Mouse (Mus musculus): Measurements from ENCODE around the gene Gm20388. TPM values are rescaled to one million over a fixed set of nuclear protein-coding genes. Genes with fewer than 3 reads are reported as not detected.
"Not testable (repeated sequence)": the region's sequence is repeated elsewhere in the genome, so short reads cannot be mapped to it uniquely, and the experiment has no call there.

Gm20388 gene
- polyA plus RNA-seq, 1 experiment from 2014 or later = 8.3 TPM

DNA sequence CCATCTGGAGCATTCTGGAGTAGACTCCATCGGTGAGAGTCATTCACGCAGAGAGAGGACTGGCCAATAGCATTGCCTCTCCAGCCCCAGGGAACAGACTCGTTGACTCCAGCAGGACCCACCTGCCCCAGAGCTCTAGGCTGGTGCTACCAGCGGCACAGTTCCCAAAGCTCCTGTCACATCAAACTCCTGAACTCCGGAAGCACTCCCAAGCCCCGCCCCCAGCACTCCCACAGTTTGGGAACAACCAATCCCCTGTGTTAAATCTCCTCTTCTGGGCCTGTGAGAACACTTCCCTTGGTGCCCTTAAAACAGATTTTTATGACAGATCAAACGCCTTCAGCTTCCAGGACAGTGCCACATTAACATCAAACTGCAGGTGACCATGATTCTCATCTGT is 1532.7 kb downstream of the Gm20388 start:
- Histone ChIP-seq H3K4me3 (ENCODE audit: low read depth, low read length) (no peak overlapping the region), H3K9me3 (ENCODE audit: control insufficient read depth, low read length) (no peaks in the 10 kb centered on the region), H3K4me2 (ENCODE audit: low read length) (no peak overlapping the region), H3K36me3 (ENCODE audit: control insufficient read depth, insufficient read depth, low read length) (no peaks in the 10 kb centered on the region), H3K4me1 (replicated peaks; ENCODE audit: control insufficient read depth, insufficient read depth, low read length) (no peaks in the 10 kb centered on the region), H3K27ac (ENCODE audit: low read depth) (no peak overlapping the region), H3K27me3 (replicated peaks; ENCODE audit: control insufficient read depth, insufficient read depth, low read length) (no peaks in the 10 kb centered on the region), H3K9ac (ENCODE audit: low read length) (no peak overlapping the region)
- ATAC-seq (replicated peaks; ENCODE audit: low FRiP score, low TSS enrichment, low read depth) (no peak), DNase-seq (ENCODE audit: low spot score) (no peak)
- WGBS = 63% methylated on average over 7 of the region's 7 CpGs

DNA sequence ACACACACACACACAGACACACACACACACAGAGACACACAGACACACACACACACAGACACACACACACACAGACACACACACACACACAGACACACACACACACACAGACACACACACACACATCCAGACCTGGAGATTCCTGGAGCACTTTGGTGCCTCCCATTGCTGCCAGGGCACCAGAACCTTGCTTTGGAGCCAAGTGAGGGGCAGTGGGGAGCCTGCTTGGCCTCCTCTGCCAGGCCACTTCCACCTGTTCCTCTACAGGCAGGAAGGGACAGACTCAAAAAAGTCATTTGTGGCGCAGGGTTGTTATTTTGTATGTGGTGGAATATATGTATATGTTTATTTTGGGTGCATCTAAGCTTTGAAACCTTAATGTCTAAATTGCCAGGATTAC is 1533.9 kb downstream of the Gm20388 start:
- not testable (repeated sequence) for H3K4me3 ChIP-seq (ENCODE audit: low read depth, low read length); H3K4me2 ChIP-seq (ENCODE audit: low read length); H3K27ac ChIP-seq (ENCODE audit: low read depth); H3K9me3 ChIP-seq (ENCODE audit: control insufficient read depth, low read length); H3K27me3 ChIP-seq (replicated peaks; ENCODE audit: control insufficient read depth, insufficient read depth, low read length); DNase-seq (ENCODE audit: low spot score); H3K36me3 ChIP-seq (ENCODE audit: control insufficient read depth, insufficient read depth, low read length); ATAC-seq (replicated peaks; ENCODE audit: low FRiP score, low TSS enrichment, low read depth); H3K9ac ChIP-seq (ENCODE audit: low read length); H3K4me1 ChIP-seq (replicated peaks; ENCODE audit: control insufficient read depth, insufficient read depth, low read length)
- 86% methylated on average over 1 of the region's 1 CpGs for WGBS

- H3K27me3 ChIP-seq (replicated peaks; ENCODE audit: control insufficient read depth, insufficient read depth, low read length) = no peaks in the 10 kb centered on the region
- H3K4me2 ChIP-seq (ENCODE audit: low read length) = no peak overlapping the region
- H3K9ac ChIP-seq (ENCODE audit: low read length) = no peak overlapping the region
- no peaks in the 10 kb centered on the region for H3K36me3 ChIP-seq (ENCODE audit: control insufficient read depth, insufficient read depth, low read length)
- H3K4me1 ChIP-seq (replicated peaks; ENCODE audit: control insufficient read depth, insufficient read depth, low read length) = no peaks in the 10 kb centered on the region
- no peaks in the 10 kb centered on the region for H3K9me3 ChIP-seq (ENCODE audit: control insufficient read depth, low read length)
- 89% methylated on average over 10 of the region's 10 CpGs for WGBS
- ATAC-seq (replicated peaks; ENCODE audit: low FRiP score, low TSS enrichment, low read depth) = no peak
- no peak overlapping the region for H3K4me3 ChIP-seq (ENCODE audit: low read depth, low read length)
- no peak overlapping the region for H3K27ac ChIP-seq (ENCODE audit: low read depth)
- DNase-seq (ENCODE audit: low spot score) = no peak
Observed at GRCm38 (mm10) chr8:121445027-121445471, 1534.4 kb downstream of the Gm20388 start.

DNA sequence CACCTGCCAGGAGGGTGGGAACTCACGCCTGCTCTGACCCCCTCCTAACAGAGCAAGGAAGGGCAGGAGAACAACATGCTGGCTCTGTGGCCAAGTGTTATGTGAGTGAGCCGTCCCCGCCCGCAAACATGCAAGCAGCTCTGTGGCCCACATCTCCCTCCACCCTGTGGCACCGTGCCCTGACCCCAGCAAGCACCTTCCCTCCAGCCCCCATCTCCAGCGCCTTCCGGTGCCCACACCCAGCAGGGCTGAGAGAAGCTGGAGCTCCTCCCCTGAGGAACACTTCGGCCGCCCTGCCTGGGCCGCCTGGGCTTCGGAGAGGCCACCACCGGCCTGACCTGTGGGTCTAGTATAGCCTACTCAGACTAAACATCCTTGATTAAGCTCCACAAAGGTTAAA is 1535.5 kb downstream of the Gm20388 start:
- no peak overlapping the region for H3K4me3 ChIP-seq (ENCODE audit: low read depth, low read length)
- ATAC-seq (replicated peaks; ENCODE audit: low FRiP score, low TSS enrichment, low read depth) = no peak

DNA sequence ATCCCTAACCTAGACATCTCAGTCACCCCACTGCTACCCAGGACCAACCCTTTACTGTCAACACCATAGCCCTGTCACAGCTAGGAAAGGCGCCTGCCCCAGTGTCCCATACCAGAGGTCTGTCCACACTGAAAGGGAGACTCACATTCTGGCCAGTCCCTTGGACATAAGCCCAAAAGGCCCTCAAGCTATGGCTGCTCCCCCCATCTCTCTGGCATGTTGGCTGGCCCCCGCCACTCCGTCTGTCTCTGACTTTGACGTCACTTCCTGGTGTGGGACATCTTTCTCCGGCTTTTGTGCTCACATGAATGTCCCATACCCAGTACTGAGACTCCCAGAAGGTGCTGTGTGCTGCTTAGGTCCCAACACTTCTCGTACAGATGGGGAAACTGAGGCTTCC is 1536.2 kb downstream of the Gm20388 start:
- Histone ChIP-seq H3K9me3 (ENCODE audit: control insufficient read depth, low read length) (no peaks in the 10 kb centered on the region), H3K27me3 (replicated peaks; ENCODE audit: control insufficient read depth, insufficient read depth, low read length) (no peaks in the 10 kb centered on the region), H3K27ac (ENCODE audit: low read depth) (no peak overlapping the region), H3K4me1 (replicated peaks; ENCODE audit: control insufficient read depth, insufficient read depth, low read length) (no peaks in the 10 kb centered on the region), H3K4me2 (ENCODE audit: low read length) (no peak overlapping the region), H3K4me3 (ENCODE audit: low read depth, low read length) (no peak overlapping the region), H3K9ac (ENCODE audit: low read length) (no peak overlapping the region), H3K36me3 (ENCODE audit: control insufficient read depth, insufficient read depth, low read length) (no peaks in the 10 kb centered on the region)
- ATAC-seq (replicated peaks; ENCODE audit: low FRiP score, low TSS enrichment, low read depth) (no peak), DNase-seq (ENCODE audit: low spot score) (no peak)
- 81% methylated on average over 6 of the region's 6 CpGs for WGBS

More for the DNA sequence above, 1535.5 kb downstream of the Gm20388 start:
- no peak for DNase-seq (ENCODE audit: low spot score)
- H3K36me3 ChIP-seq (ENCODE audit: control insufficient read depth, insufficient read depth, low read length) = no peaks in the 10 kb centered on the region
- H3K9ac ChIP-seq (ENCODE audit: low read length) = no peak overlapping the region
- H3K4me1 ChIP-seq (replicated peaks; ENCODE audit: control insufficient read depth, insufficient read depth, low read length) = no peaks in the 10 kb centered on the region
- H3K27ac ChIP-seq (ENCODE audit: low read depth) = no peak overlapping the region
- H3K9me3 ChIP-seq (ENCODE audit: control insufficient read depth, low read length) = no peaks in the 10 kb centered on the region
- 63% methylated on average over 12 of the region's 12 CpGs for WGBS
- H3K4me2 ChIP-seq (ENCODE audit: low read length) = no peak overlapping the region
- H3K27me3 ChIP-seq (replicated peaks; ENCODE audit: control insufficient read depth, insufficient read depth, low read length) = no peaks in the 10 kb centered on the region

DNA sequence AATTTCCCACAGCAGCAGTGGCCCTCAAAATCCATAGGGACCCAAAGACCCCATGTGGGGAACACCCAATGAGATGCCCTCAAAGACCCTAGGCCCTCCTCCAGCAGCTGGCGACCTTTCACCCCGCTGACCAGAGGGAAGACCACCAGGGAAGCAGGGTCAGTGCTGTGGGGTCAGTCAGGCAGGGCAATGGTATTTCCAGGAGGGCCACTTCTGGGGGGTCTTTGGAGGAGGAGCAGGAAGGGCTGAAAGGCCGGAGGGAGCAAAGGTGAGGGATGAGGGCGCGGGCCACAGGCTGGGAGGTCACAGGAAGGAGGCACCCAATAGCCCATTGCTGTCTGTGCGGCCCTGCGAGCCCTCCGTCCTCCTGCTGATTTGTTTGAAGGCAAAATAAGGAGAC is 1539.6 kb downstream of the Gm20388 start:
- WGBS = 53% methylated on average over 8 of the region's 8 CpGs
- H3K9ac ChIP-seq (ENCODE audit: low read length) = no peak overlapping the region
- H3K36me3 ChIP-seq (ENCODE audit: control insufficient read depth, insufficient read depth, low read length) = no peaks in the 10 kb centered on the region
- H3K4me3 ChIP-seq (ENCODE audit: low read depth, low read length) = no peak overlapping the region
- H3K27me3 ChIP-seq (replicated peaks; ENCODE audit: control insufficient read depth, insufficient read depth, low read length) = no peaks in the 10 kb centered on the region
- no peak overlapping the region for H3K27ac ChIP-seq (ENCODE audit: low read depth)
- 0 out of 2 replicates have a peak, but pooled peaks cover 3% of the 10 kb centered on the region for H3K4me1 ChIP-seq (replicated peaks; ENCODE audit: control insufficient read depth, insufficient read depth, low read length)
- DNase-seq (ENCODE audit: low spot score) (no peak), ATAC-seq (replicated peaks; ENCODE audit: low FRiP score, low TSS enrichment, low read depth) (no peak)
- H3K9me3 ChIP-seq (ENCODE audit: control insufficient read depth, low read length) = no peaks in the 10 kb centered on the region
- no peak overlapping the region for H3K4me2 ChIP-seq (ENCODE audit: low read length)

DNA sequence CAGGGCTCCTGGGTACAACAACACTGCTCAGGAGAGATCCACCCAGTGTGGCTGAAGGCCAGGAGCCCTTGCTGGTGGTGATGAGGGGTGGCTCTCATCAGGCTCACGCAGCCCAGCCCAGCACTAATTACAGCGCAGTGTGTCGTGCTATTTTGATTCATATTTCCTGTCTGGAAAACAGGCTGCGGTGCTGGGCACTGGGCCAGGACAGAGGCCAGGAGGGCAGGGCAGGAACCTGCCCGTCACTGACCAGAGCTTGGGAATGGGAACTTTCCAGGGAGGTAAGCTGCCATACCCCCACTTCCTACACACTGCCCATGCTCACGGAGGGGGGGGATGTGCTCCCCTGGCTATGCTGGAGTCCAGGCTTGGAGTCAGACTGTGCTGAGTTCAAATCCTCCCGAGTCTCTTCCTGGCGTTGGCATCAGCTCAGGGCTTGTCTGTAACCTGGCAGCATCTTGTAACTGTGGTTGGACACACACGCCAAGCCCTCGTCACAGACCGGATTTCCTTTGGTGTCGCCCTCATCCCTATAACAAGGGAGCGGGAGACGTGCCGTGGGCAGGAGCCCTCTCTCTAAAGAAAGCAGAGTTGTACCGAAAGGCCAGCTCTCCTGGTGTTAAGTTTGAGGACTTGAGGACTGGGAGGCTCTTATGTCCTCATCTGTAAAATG is 1540.9 kb downstream of the Gm20388 start:
- Histone ChIP-seq H3K9ac (ENCODE audit: low read length) (no peak overlapping the region), H3K4me2 (ENCODE audit: low read length) (no peak overlapping the region), H3K36me3 (ENCODE audit: control insufficient read depth, insufficient read depth, low read length) (no peaks in the 10 kb centered on the region), H3K4me3 (ENCODE audit: low read depth, low read length) (no peak overlapping the region), H3K4me1 (replicated peaks; ENCODE audit: control insufficient read depth, insufficient read depth, low read length) (0 out of 2 replicates have a peak, but pooled peaks cover 3% of the 10 kb centered on the region), H3K27me3 (replicated peaks; ENCODE audit: control insufficient read depth, insufficient read depth, low read length) (no peaks in the 10 kb centered on the region), H3K9me3 (ENCODE audit: control insufficient read depth, low read length) (no peaks in the 10 kb centered on the region), H3K27ac (ENCODE audit: low read depth) (no peak overlapping the region)
- DNase-seq (ENCODE audit: low spot score) = no peak
- no peak for ATAC-seq (replicated peaks; ENCODE audit: low FRiP score, low TSS enrichment, low read depth)
- WGBS = 67% methylated on average over 16 of the region's 16 CpGs

DNA sequence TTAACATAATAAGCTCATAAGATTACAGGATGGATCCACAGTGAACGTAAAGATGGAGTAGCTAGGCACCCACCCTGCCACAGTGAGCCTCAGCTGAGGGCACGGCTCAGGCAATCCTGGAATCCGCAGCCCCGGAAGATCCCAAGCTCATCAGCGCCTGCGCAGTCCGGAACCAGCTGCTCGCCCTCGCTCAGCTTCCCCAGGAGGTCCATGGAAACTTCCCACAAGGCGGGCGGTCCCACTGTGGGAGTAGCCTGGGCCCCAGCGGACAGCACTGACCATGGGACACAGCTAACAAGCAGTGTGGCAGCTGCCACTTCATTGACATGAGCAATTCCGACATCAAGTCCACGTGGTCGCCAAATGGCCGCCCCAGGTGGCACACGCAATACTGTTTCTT is 1544.1 kb downstream of the Gm20388 start:
- Histone ChIP-seq H3K9me3 (ENCODE audit: control insufficient read depth, low read length) (no peaks in the 10 kb centered on the region), H3K4me3 (ENCODE audit: low read depth, low read length) (no peak overlapping the region), H3K27me3 (replicated peaks; ENCODE audit: control insufficient read depth, insufficient read depth, low read length) (no peaks in the 10 kb centered on the region), H3K9ac (ENCODE audit: low read length) (no peak overlapping the region), H3K27ac (ENCODE audit: low read depth) (no peak overlapping the region), H3K36me3 (ENCODE audit: control insufficient read depth, insufficient read depth, low read length) (no peaks in the 10 kb centered on the region), H3K4me2 (ENCODE audit: low read length) (no peak overlapping the region), H3K4me1 (replicated peaks; ENCODE audit: control insufficient read depth, insufficient read depth, low read length) (0 out of 2 replicates have a peak, but pooled peaks cover 3% of the 10 kb centered on the region)
- ATAC-seq (replicated peaks; ENCODE audit: low FRiP score, low TSS enrichment, low read depth) = no peak
- no peak for DNase-seq (ENCODE audit: low spot score)
- WGBS = 92% methylated on average over 17 of the region's 17 CpGs

- no peak overlapping the region for H3K4me2 ChIP-seq (ENCODE audit: low read length)
- H3K27me3 ChIP-seq (replicated peaks; ENCODE audit: control insufficient read depth, insufficient read depth, low read length) = no peaks in the 10 kb centered on the region
- H3K9me3 ChIP-seq (ENCODE audit: control insufficient read depth, low read length) = no peaks in the 10 kb centered on the region
- H3K4me1 ChIP-seq (replicated peaks; ENCODE audit: control insufficient read depth, insufficient read depth, low read length) = no peaks in the 10 kb centered on the region
- no peak overlapping the region for H3K9ac ChIP-seq (ENCODE audit: low read length)
- H3K4me3 ChIP-seq (ENCODE audit: low read depth, low read length) = no peak overlapping the region
- DNase-seq (ENCODE audit: low spot score) = no peak
- ATAC-seq (replicated peaks; ENCODE audit: low FRiP score, low TSS enrichment, low read depth) = no peak
- H3K27ac ChIP-seq (ENCODE audit: low read depth) = no peak overlapping the region
- WGBS = 24% methylated on average over 3 of the region's 3 CpGs
- no peaks in the 10 kb centered on the region for H3K36me3 ChIP-seq (ENCODE audit: control insufficient read depth, insufficient read depth, low read length)
Observed at GRCm38 (mm10) chr8:121461192-121461591, 1550.6 kb downstream of the Gm20388 start.
